Mouse (Mus musculus) heart, embryonic 13.5 days (tissue): Measurements from ENCODE around the gene Galt. TPM values are rescaled to one million over a fixed set of nuclear protein-coding genes. Genes with fewer than 3 reads are reported as not detected.

Experiments
- ATAC-seq: fragments of 200-750 bp; cut with Nextera tagmentation; 2 replicates; pipeline ENCODE4 v1.8.0; 2017; ENCODE audit warnings: moderate TSS enrichment; ENCODE audit not compliant: insufficient number of reproducible peaks, low FRiP score, low TSS enrichment; ENCODE audit errors: extremely low read depth
- H3K27ac ChIP-seq: fragments of 300-500 bp; sonication (generic); replicated peaks from 2 replicates; pipeline ENCODE4 v1.5.1; 2015; ENCODE audit warnings: moderate library complexity, mild to moderate bottlenecking, inconsistent platforms
- H3K27me3 ChIP-seq: fragments of 300-500 bp; sonication (generic); replicated peaks from 2 replicates; pipeline ENCODE4 v1.6.1; 2015; ENCODE audit warnings: mild to moderate bottlenecking, inconsistent platforms
- H3K36me3 ChIP-seq: fragments of 300-500 bp; sonication (generic); 2 replicates; pipeline ENCODE4 v1.6.1; 2015; ENCODE audit warnings: mild to moderate bottlenecking, inconsistent platforms
- H3K4me1 ChIP-seq: fragments of 300-500 bp; sonication (generic); 2 replicates; pipeline ENCODE4 v1.6.1; 2015; ENCODE audit warnings: inconsistent platforms
- H3K4me2 ChIP-seq: fragments of 300-500 bp; sonication (generic); 2 replicates; pipeline ENCODE4 v1.6.1; 2015; ENCODE audit warnings: inconsistent platforms, mild to moderate bottlenecking, moderate library complexity
- H3K4me3 ChIP-seq: fragments of 300-500 bp; sonication (generic); 2 replicates; pipeline ENCODE4 v1.5.1; 2015; ENCODE audit warnings: moderate library complexity, mild to moderate bottlenecking, inconsistent platforms
- H3K9ac ChIP-seq: fragments of 300-500 bp; sonication (generic); 2 replicates; pipeline ENCODE4 v1.6.1; 2015; ENCODE audit warnings: inconsistent platforms, mild to moderate bottlenecking, moderate library complexity
- H3K9me3 ChIP-seq: fragments of 300-500 bp; sonication (generic); 2 replicates; pipeline ENCODE4 v1.6.1; 2016; ENCODE audit warnings: inconsistent platforms
- WGBS: fragments of 180-500 bp; shearing (Covaris S2); methylation state at CpG from one replicate; pipeline ENCODE4 v1.1.7; 2015; ENCODE audit warnings: mixed read lengths; 5-methylcytosine and 5-hydroxymethylcytosine counted together
- polyA plus RNA-seq: library from polyadenylated mRNA; unstranded; fragments of >200 nt; fragmentation: Nextera tagmentation; extraction: Ambion mirVana; gene quantifications from 2 replicates; pipeline ENCODE4 v1.2.1, GENCODE M21; 2015

Galt gene
- 54.1 and 61.6 TPM in 2 replicates for polyA plus RNA-seq

GRCm38 (mm10) chr4:41754797-41755337, at the start of gene Galt:
TSS of gene Galt (plus strand) at chr4:41755228.
- H3K9me3 ChIP-seq, result no peaks in the 10 kb centered on the region
- WGBS, result 13% methylated on average over 14 of the region's 14 CpGs
- ATAC-seq, result peak; percentile 52

GRCm38 (mm10) chr4:41705922-41706754, 48.9 kb upstream of the Galt start:
- H3K36me3 ChIP-seq, result peaks cover 9% of the 10 kb centered on the region; the same call in 1 of the 2 replicates
- H3K9ac ChIP-seq, result no peak overlapping the region
- H3K4me1 ChIP-seq, result peaks cover 22% of the 10 kb centered on the region
- H3K9me3 ChIP-seq, result no peaks in the 10 kb centered on the region
- H3K27me3 ChIP-seq, result peaks cover 40% of the 10 kb centered on the region
- no peak overlapping the region for H3K4me3 ChIP-seq
- H3K27ac ChIP-seq, result no peak overlapping the region
- WGBS, result 52% methylated on average over 19 of the region's 19 CpGs
- peak overlapping the region; percentile 51; the same call in 1 of the 2 replicates for H3K4me2 ChIP-seq
- ATAC-seq, result no peak

More at GRCm38 (mm10) chr4:41754797-41755337, at the start of gene Galt:
- peak within 1 kb of the TSS; percentile 76 for H3K4me3 ChIP-seq
- H3K4me1 ChIP-seq, result peaks cover 35% of the 10 kb centered on the region
- no peaks in the 10 kb centered on the region for H3K27me3 ChIP-seq
- peak within 1 kb of the TSS; percentile 94 for H3K27ac ChIP-seq
- peak within 1 kb of the TSS; percentile 87 for H3K9ac ChIP-seq
- H3K36me3 ChIP-seq, result peaks cover 24% of the 10 kb centered on the region
- H3K4me2 ChIP-seq, result peak within 1 kb of the TSS; percentile 78

- peak; percentile 49 for ATAC-seq
- Histone ChIP-seq H3K4me1 (peaks cover 30% of the 10 kb centered on the region), H3K4me2 (peak overlapping the region; percentile 51), H3K9me3 (no peaks in the 10 kb centered on the region), H3K27me3 (peaks cover 40% of the 10 kb centered on the region), H3K27ac (no peak overlapping the region), H3K4me3 (0 out of 2 replicates have a peak overlapping the region, but pooled peaks have one; percentile 3), H3K36me3 (peaks cover 18% of the 10 kb centered on the region; the same call in 1 of the 2 replicates), H3K9ac (0 out of 2 replicates have a peak overlapping the region, but pooled peaks have one; percentile 42)
- WGBS, result 3% methylated on average over 13 of the region's 13 CpGs
Observed at GRCm38 (mm10) chr4:41707011-41707535, 48.0 kb upstream of the Galt start.

DNA sequence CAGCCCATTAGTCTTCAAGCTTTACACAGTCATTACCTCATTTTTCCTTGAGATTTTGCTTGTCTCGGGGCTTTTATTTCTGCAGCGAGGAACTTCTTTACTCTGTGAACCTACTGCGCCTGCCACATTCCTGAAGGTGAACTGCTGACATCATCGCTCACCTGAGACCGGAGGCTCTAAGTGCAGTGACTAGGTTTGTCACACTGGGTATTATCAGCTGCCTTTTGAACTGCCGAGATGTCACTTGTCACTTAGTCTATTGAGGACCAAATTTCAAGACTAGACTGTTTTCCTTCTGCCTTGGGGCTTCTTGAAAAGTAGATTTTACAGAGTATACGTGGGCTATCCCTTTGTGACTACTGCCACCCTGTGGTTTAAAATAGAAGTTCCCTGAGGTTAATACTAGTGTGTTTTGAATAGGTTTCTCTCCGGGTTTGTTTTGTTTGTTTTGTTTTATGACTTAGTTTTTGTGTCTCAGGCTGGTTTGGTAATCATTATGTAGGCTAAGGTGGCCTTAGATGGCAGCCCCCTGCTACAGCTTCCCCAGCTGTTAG, 46.8 kb upstream of the Galt start:
- ATAC-seq, result no peak
- 41% methylated on average over 8 of the region's 8 CpGs for WGBS
- peaks cover 39% of the 10 kb centered on the region for H3K4me1 ChIP-seq

DNA sequence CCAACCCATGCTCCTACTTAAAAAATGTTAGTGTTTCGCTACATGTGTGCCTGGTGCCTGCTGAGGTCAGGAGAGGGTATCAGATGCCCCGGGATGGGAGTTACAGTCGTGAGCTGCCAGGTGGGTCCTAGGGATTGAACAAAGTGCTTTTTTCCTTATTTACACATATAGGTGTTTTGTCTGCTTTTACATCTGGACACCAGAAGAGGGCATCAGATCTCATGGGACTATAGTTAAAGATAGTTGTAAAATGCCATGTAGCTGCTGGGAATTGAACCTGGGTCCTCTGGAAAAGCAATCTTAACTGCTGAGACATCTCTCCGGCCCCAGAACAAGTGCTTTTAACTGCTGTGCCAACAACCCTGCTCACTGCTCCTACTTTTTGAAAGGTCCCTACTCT, 44.8 kb upstream of the Galt start:
- 54% methylated on average over 4 of the region's 4 CpGs for WGBS
- ATAC-seq, result no peak
- H3K4me2 ChIP-seq, result no peak overlapping the region
- H3K9me3 ChIP-seq, result no peaks in the 10 kb centered on the region
- H3K27me3 ChIP-seq, result peaks cover 20% of the 10 kb centered on the region
- H3K36me3 ChIP-seq, result peaks cover 20% of the 10 kb centered on the region; the same call in 1 of the 2 replicates
- peaks cover 45% of the 10 kb centered on the region for H3K4me1 ChIP-seq
- no peak overlapping the region for H3K27ac ChIP-seq
- no peak overlapping the region for H3K9ac ChIP-seq
- H3K4me3 ChIP-seq, result no peak overlapping the region

More for the DNA sequence above, 46.8 kb upstream of the Galt start:
- no peaks in the 10 kb centered on the region for H3K9me3 ChIP-seq
- H3K9ac ChIP-seq, result no peak overlapping the region
- no peak overlapping the region for H3K4me3 ChIP-seq
- H3K27ac ChIP-seq, result no peak overlapping the region
- no peak overlapping the region for H3K4me2 ChIP-seq
- peaks cover 37% of the 10 kb centered on the region for H3K27me3 ChIP-seq
- H3K36me3 ChIP-seq, result peaks cover 20% of the 10 kb centered on the region; the same call in 1 of the 2 replicates

DNA sequence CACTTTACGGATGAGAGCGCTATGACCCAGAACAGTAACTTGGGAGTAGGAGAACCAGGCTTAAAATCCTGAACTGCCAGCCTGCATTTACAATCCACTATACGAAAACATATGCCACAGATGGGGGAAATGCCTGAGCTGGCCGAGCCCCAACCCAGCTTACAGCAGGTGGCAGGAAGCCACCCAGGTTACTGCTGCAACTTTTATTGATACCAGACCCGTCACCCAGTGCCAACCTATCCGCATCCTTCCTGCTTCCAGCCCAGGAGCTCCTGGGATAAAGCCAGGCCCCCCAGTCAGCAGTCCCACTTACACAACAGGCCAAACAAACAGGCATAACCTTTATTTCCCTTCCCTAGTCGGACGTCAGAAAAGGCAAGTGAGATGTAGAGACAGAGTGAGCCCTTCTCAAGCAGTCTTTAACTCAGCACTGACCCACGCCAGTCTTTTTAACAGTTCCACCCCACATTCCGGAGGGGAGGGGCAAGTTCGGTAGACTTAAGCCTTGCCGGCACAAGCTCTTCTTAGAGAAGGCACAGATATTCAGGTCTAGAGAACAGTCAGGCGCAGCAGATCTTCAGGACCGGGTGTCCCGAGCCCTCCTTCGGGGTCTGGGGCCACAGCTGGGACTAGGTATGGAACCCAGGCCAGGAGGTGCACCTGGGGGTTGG, 43.2 kb upstream of the Galt start:
- Histone ChIP-seq H3K9ac (peak overlapping the region; percentile 97), H3K9me3 (no peaks in the 10 kb centered on the region), H3K27me3 (peaks cover 11% of the 10 kb centered on the region), H3K27ac (no peak overlapping the region), H3K4me2 (peak overlapping the region; percentile 95), H3K4me1 (peaks cover 33% of the 10 kb centered on the region), H3K4me3 (peak overlapping the region; percentile 85), H3K36me3 (peaks cover 34% of the 10 kb centered on the region)
- ATAC-seq, result no peak
- 72% methylated on average over 16 of the region's 16 CpGs for WGBS

DNA sequence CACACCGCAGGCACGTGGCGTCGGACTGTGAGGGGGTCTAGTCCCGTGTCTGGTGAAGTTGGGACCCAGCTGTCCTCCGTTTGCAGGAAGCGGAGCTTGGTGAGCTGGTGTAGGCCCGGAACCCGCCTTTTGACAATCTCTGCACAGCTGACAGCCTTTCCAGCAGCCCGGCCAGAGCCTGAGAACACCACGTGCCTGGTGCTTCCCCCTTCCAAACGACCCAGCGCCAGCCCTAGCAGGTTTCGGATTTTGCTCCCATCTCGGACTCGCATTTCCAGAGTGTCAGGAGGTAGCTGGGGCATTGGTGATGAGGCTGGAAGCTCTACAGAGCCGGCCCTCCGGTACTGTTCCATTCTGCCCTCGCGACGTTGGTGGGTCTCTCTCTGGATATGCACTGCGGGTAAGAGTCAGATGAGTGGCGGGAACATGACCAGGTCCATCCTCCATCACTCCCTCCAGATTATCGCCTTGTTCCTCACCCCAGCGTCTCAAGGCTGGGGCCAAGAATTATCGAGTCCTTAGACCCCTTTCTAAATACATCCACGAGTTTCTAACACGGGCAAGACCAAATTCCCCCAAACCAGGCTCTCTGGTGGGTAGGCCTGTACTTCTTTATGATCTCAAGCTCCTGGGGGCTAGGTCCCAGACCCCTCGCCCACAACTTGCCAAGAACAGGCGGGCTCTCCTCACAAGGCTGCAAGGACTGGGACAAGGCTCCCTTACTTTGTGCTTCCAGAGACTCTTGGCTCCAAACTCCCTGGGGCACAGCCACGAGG, 42.4 kb upstream of the Galt start:
- Histone ChIP-seq H3K4me2 (peak overlapping the region; percentile 95), H3K27me3 (peaks cover 6% of the 10 kb centered on the region; the same call in 1 of the 2 replicates), H3K9ac (peak overlapping the region; percentile 97), H3K4me3 (peak overlapping the region; percentile 85), H3K27ac (peak overlapping the region; percentile 76), H3K4me1 (peaks cover 27% of the 10 kb centered on the region), H3K9me3 (no peaks in the 10 kb centered on the region), H3K36me3 (peaks cover 42% of the 10 kb centered on the region)
- WGBS, result 41% methylated on average over 31 of the region's 31 CpGs
- ATAC-seq, result no peak

DNA sequence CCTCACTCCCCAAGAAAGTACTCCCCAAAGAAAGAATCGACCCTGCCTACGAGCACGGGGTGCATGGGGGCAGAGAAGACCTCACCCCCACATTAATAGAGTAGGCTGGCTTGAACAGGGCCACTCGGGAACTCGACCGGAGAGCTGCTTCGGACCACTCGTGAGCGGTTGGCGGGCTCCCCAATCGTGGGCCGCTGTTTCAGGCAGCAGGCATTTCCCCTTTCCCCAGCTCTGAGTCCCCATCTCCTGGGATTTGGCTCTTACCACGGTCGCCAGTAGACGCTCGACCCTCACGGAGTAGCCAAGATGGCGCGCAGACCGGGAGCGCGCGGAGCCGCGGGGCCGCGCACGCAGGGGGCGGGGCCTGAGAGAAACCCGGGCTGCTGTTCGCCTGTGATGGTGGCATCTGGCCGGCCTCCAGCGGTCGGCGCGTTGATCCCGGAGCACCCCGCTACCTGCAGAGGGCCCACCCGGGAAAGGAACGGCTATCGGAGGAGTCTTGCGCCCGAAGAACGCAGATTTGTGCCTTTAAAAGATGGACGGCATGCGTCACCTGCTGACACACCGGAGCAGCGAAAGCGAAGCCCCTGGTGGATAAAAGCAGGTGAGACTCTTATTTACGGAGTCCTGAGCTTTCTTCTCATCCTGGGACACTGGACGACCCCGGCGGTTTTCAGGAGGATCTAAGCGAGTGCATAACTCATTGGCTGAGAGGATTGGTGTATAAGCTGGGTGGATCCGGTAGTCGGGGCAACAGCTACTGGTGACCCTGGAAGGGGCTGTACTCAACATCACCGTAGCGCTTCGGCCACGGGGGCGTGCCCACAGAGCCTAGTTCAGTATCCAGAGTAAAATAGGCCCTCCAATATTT, 41.6 kb upstream of the Galt start, which contains the start of gene Rpp25l:
TSS of gene Rpp25l (minus strand) at position 338 of the 871 bp plus-strand sequence.
- H3K4me2 ChIP-seq, result peak within 1 kb of the TSS; percentile 95
- H3K27me3 ChIP-seq, result 0 out of 2 replicates have a peak, but pooled peaks cover 3% of the 10 kb centered on the region
- under 1% methylated on average over 61 of the region's 61 CpGs for WGBS
- H3K4me3 ChIP-seq, result peak within 1 kb of the TSS; percentile 85
- peak; percentile 76 for ATAC-seq
- peaks cover 27% of the 10 kb centered on the region for H3K4me1 ChIP-seq
- peaks cover 50% of the 10 kb centered on the region for H3K36me3 ChIP-seq
- H3K27ac ChIP-seq, result peak within 1 kb of the TSS; percentile 76
- no peaks in the 10 kb centered on the region for H3K9me3 ChIP-seq
- peak within 1 kb of the TSS; percentile 97 for H3K9ac ChIP-seq

GRCm38 (mm10) chr4:41714276-41714675, 40.8 kb upstream of the Galt start:
- H3K36me3 ChIP-seq, result peaks cover 59% of the 10 kb centered on the region
- peak overlapping the region; percentile 97; the same call in 1 of the 2 replicates for H3K9ac ChIP-seq
- H3K4me2 ChIP-seq, result peak overlapping the region; percentile 95
- no peaks in the 10 kb centered on the region for H3K9me3 ChIP-seq
- H3K4me1 ChIP-seq, result peaks cover 27% of the 10 kb centered on the region
- no peak for ATAC-seq
- H3K4me3 ChIP-seq, result peak overlapping the region; percentile 85
- WGBS, result 24% methylated on average over 8 of the region's 8 CpGs
- no peaks in the 10 kb centered on the region for H3K27me3 ChIP-seq
- no peak overlapping the region for H3K27ac ChIP-seq
